Mouse (Mus musculus) cerebellum, adult 2 months (tissue): Measurements from ENCODE around the gene Nlrp9c. TPM values are rescaled to one million over a fixed set of nuclear protein-coding genes. Genes with fewer than 3 reads are reported as not detected.
"Not testable (repeated sequence)": the region's sequence is repeated elsewhere in the genome, so short reads cannot be mapped to it uniquely, and the experiment has no call there.

Source experiments
- DNase-seq, 2 experiments: peaks; one replicate each; pipeline ENCODE4 v3.0.0; 2021
- H3K27ac ChIP-seq: fragments of 200-500 bp; 2 replicates; pipeline ENCODE4 v1.5.1; 2012; ENCODE audit warnings: low read length, control low read depth, inconsistent platforms; ENCODE audit not compliant: insufficient read depth
- H3K27me3 ChIP-seq: fragments of 200-500 bp; 2 replicates; pipeline ENCODE4 v1.6.1; 2012; ENCODE audit warnings: inconsistent platforms, mild to moderate bottlenecking, low read length, moderate library complexity; ENCODE audit not compliant: control insufficient read depth, insufficient read depth
- H3K4me1 ChIP-seq: fragments of 200-500 bp; 2 replicates; pipeline ENCODE4 v1.6.1; 2011; ENCODE audit warnings: low read length; ENCODE audit not compliant: control insufficient read depth, insufficient read depth
- H3K4me3 ChIP-seq: fragments of 200-500 bp; replicated peaks from 2 replicates; pipeline ENCODE3; 2011; ENCODE audit warnings: mild to moderate bottlenecking, low read depth, low read length, control low read depth; ENCODE audit not compliant: insufficient read depth
- WGBS: fragments of 180-500 bp; shearing (Covaris S2); methylation state at CpG from one replicate; pipeline ENCODE4 v1.1.7; 2018; 5-methylcytosine and 5-hydroxymethylcytosine counted together
- polyA plus RNA-seq: library from polyadenylated mRNA; depleted of rRNA; stranded (reverse); fragments of >200 nt; gene quantifications from 2 replicates; pipeline ENCODE4 v1.2.3, GENCODE M21; 2012; rRNA removed

Nlrp9c gene
- polyA plus RNA-seq, 1 experiment, result not detected

DNA sequence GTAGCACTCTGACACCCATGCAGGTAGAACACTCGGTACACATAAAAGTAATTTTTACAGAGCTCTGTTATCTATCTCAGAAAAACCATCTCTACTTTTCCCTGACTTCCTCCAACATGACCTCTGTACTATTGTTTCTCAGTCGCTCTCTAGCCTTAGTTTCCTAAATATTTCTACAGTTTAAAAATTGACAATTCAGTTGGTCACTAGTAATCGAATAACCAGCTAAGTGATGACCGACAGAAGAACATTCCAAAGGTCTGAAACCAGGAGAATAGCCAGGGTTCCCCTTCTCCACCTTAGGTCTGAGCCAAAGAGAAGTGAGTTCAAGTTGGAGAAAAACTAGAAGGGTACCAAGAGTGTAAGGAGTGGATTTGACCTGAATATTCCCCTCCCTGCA is 91.7 kb downstream of the Nlrp9c start:
- H3K27ac ChIP-seq, H3K27me3 ChIP-seq, DNase-seq, H3K4me1 ChIP-seq, H3K4me3 ChIP-seq: not testable (repeated sequence)
- 71% methylated on average over 4 of the region's 4 CpGs for WGBS

- not testable (repeated sequence) for DNase-seq, H3K4me1 ChIP-seq, H3K27ac ChIP-seq, H3K27me3 ChIP-seq, H3K4me3 ChIP-seq
- 35% methylated on average over 2 of the region's 2 CpGs for WGBS
Measured at GRCm38 (mm10) chr7:26306926-26307325, 96.6 kb downstream of the Nlrp9c start, which contains the start of gene Cyp2a4. Gene Cyp2a4, plus strand, starts transcription at chr7:26307169.

DNA sequence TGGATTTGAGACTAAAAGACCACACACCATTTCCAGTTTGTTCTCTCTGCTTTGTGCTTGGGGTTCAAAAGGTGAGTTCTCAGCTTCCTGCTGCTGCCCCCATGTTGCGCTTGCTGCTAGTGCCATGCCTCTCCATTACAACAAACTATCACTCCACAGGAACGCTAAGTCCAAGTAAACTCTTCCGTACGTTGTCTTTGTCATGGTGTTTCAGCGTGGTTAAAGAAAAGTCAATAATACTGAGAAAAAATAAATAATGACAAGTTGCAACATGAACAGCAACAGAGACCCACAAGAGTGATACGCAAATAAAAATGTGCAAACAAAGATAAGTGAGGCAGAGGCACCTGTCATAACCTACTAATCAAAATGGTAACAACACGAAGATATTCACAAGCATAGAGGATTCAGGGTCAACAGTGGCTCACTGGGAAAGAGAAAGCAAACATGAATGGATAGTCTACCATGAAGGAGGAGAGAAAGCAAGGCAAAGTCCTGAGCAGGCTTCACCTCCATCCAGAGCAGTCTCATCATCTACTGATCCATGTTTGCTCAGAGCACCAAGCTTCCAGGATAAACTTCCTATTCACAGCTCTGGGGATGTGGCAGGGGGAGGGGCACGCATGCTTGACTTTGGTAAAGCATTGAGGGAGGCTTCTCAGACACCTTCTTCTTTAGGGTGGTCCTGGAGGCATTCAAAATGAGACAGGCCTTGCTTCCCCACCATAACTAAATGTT is 99.9 kb downstream of the Nlrp9c start:
- DNase-seq, result not testable (repeated sequence)

More for the DNA sequence above, 99.9 kb downstream of the Nlrp9c start:
- H3K4me3 ChIP-seq, H3K27ac ChIP-seq, H3K27me3 ChIP-seq, H3K4me1 ChIP-seq: not testable (repeated sequence)
- WGBS, result 75% methylated on average over 8 of the region's 8 CpGs

Other genes with a start within 250 kb of the Nlrp9c start
- gene Cyp2b9, start 230.3 kb downstream of the Nlrp9c start, polyA plus RNA-seq, result not detected in 2 replicates
- not detected in 2 replicates for gene Vmn1r184, start 143.4 kb downstream of the Nlrp9c start, polyA plus RNA-seq
- gene Cyp2a4, start 96.5 kb downstream of the Nlrp9c start, polyA plus RNA-seq, result not detected in 2 replicates
- gene Nlrp4a, start 31.4 kb upstream of the Nlrp9c start, polyA plus RNA-seq, result not detected in 2 replicates
- not detected in 2 replicates for gene Nlrp9a, start 131.3 kb upstream of the Nlrp9c start, polyA plus RNA-seq
- not detected in 2 replicates for gene Vmn1r185, start 214.8 kb upstream of the Nlrp9c start, polyA plus RNA-seq